Mouse (Mus musculus) stomach, postnatal 0 days (tissue): ENCODE results near the gene Cdc42bpa. TPM values are rescaled to one million over a fixed set of nuclear protein-coding genes. Genes with fewer than 3 reads are reported as not detected.

ENCODE experiments used
- ATAC-seq: fragments of 200-750 bp; cut with Nextera tagmentation; 2 replicates; pipeline ENCODE4 v1.8.0; 2017; ENCODE audit not compliant: low FRiP score, low TSS enrichment
- DNase-seq: peaks from one replicate; pipeline ENCODE4 v3.0.0-alpha.2; 2016; ENCODE audit warnings: low spot score
- H3K27ac ChIP-seq: fragments of 300-500 bp; sonication (generic); replicated peaks from 2 replicates; pipeline ENCODE4 v1.5.1; 2014; ENCODE audit warnings: mild to moderate bottlenecking, control low read depth
- H3K27me3 ChIP-seq: fragments of 300-500 bp; sonication (generic); 2 replicates; pipeline ENCODE4 v1.6.1; 2014; ENCODE audit warnings: low read length; ENCODE audit not compliant: control insufficient read depth, insufficient read depth
- H3K36me3 ChIP-seq: fragments of 300-500 bp; sonication (generic); 2 replicates; pipeline ENCODE4 v1.6.1; 2014; ENCODE audit warnings: low read length, mixed read lengths; ENCODE audit not compliant: control insufficient read depth, insufficient read depth
- H3K4me1 ChIP-seq: fragments of 300-500 bp; sonication (generic); replicated peaks from 2 replicates; pipeline ENCODE4 v1.6.1; 2014; ENCODE audit warnings: antibody characterized with exemption; ENCODE audit not compliant: control insufficient read depth, insufficient read depth
- H3K4me2 ChIP-seq: fragments of 300-500 bp; sonication (generic); replicated peaks from 2 replicates; pipeline ENCODE4 v1.6.1; 2014; ENCODE audit warnings: low read depth, mild to moderate bottlenecking, control low read depth, moderate library complexity
- H3K4me3 ChIP-seq: fragments of 300-500 bp; sonication (generic); 2 replicates; pipeline ENCODE4 v1.5.1; 2014; ENCODE audit warnings: low read depth, low read length, control low read depth
- H3K9ac ChIP-seq: fragments of 300-500 bp; sonication (generic); 2 replicates; pipeline ENCODE4 v1.6.1; 2014; ENCODE audit warnings: mild to moderate bottlenecking, low read length, control low read depth, mixed read lengths
- H3K9me3 ChIP-seq: fragments of 300-500 bp; sonication (generic); 2 replicates; pipeline ENCODE4 v1.6.1; 2016; ENCODE audit warnings: low read length; ENCODE audit not compliant: control insufficient read depth
- CTCF ChIP-seq: IDR thresholded peaks from 2 replicates; pipeline ENCODE4 v1.5.1; 2016; ENCODE audit warnings: antibody characterized with exemption, low read depth, mild to moderate bottlenecking, moderate library complexity
- EP300 ChIP-seq: optimal IDR thresholded peaks from 2 replicates; pipeline ENCODE3; 2016; ENCODE audit warnings: antibody characterized with exemption
- WGBS: fragments of 180-500 bp; shearing (Covaris S2); extraction: QIAGEN DNeasy Blood & Tissue Kit; methylation state at CpG from one replicate; pipeline ENCODE4 v1.1.7; 2014; 5-methylcytosine and 5-hydroxymethylcytosine counted together
- polyA plus RNA-seq: library from polyadenylated mRNA; unstranded; fragments of >200 nt; fragmentation: Nextera tagmentation; extraction: Ambion mirVana; gene quantifications from 2 replicates; pipeline ENCODE4 v1.2.1, GENCODE M21; 2015

Gene Cdc42bpa
- polyA plus RNA-seq, 1 experiment from 2014 or later: 8.0 TPM

GRCm38 (mm10) chr1:180174718-180175117 lies 214.4 kb downstream of the Cdc42bpa start:
- Histone ChIP-seq H3K27ac (no peak overlapping the region), H3K9me3 (no peaks in the 10 kb centered on the region), H3K4me3 (no peak overlapping the region), H3K9ac (no peak overlapping the region), H3K4me2 (no peak overlapping the region), H3K27me3 (no peaks in the 10 kb centered on the region), H3K36me3 (no peaks in the 10 kb centered on the region), H3K4me1 (no peaks in the 10 kb centered on the region)
- TF ChIP-seq CTCF (no peak), EP300 (no peak)
- ATAC-seq (no peak), DNase-seq (no peak)
- 64% methylated on average over 6 of the region's 6 CpGs for WGBS

- Histone ChIP-seq H3K4me2 (no peak overlapping the region), H3K4me3 (no peak overlapping the region), H3K9ac (no peak overlapping the region), H3K36me3 (no peaks in the 10 kb centered on the region), H3K27me3 (no peaks in the 10 kb centered on the region), H3K9me3 (no peaks in the 10 kb centered on the region), H3K27ac (no peak overlapping the region), H3K4me1 (no peaks in the 10 kb centered on the region)
- ATAC-seq (no peak), DNase-seq (no peak)
- WGBS: 32% methylated on average over 3 of the region's 3 CpGs
- no peak for TF ChIP-seq EP300
- TF ChIP-seq CTCF: peak; percentile 84
Observed at GRCm38 (mm10) chr1:180175167-180175566, 214.9 kb downstream of the Cdc42bpa start.

GRCm38 (mm10) chr1:180175635-180176034 lies 215.4 kb downstream of the Cdc42bpa start:
- Histone ChIP-seq H3K4me3 (no peak overlapping the region), H3K27me3 (no peaks in the 10 kb centered on the region), H3K9ac (no peak overlapping the region), H3K4me1 (no peaks in the 10 kb centered on the region), H3K27ac (no peak overlapping the region), H3K36me3 (no peaks in the 10 kb centered on the region), H3K9me3 (no peaks in the 10 kb centered on the region), H3K4me2 (no peak overlapping the region)
- ATAC-seq: no peak
- no peak for DNase-seq
- TF ChIP-seq CTCF (no peak), EP300 (no peak)
- WGBS: 50% methylated on average over 8 of the region's 8 CpGs

GRCm38 (mm10) chr1:180176784-180177183 lies 216.5 kb downstream of the Cdc42bpa start:
- H3K9ac ChIP-seq: no peak overlapping the region
- TF ChIP-seq CTCF (no peak), EP300 (no peak)
- DNase-seq (no peak), ATAC-seq (no peak)
- H3K4me3 ChIP-seq: no peak overlapping the region
- no peaks in the 10 kb centered on the region for H3K36me3 ChIP-seq
- WGBS: 20% methylated on average over 1 of the region's 1 CpGs
- H3K4me2 ChIP-seq: no peak overlapping the region
- no peak overlapping the region for H3K27ac ChIP-seq
- no peaks in the 10 kb centered on the region for H3K9me3 ChIP-seq
- no peaks in the 10 kb centered on the region for H3K27me3 ChIP-seq
- no peaks in the 10 kb centered on the region for H3K4me1 ChIP-seq

GRCm38 (mm10) chr1:180178340-180178739 lies 218.1 kb downstream of the Cdc42bpa start:
- Histone ChIP-seq H3K4me3 (no peak overlapping the region), H3K9ac (no peak overlapping the region), H3K9me3 (no peaks in the 10 kb centered on the region), H3K27me3 (no peaks in the 10 kb centered on the region), H3K4me1 (no peaks in the 10 kb centered on the region), H3K4me2 (no peak overlapping the region), H3K36me3 (no peaks in the 10 kb centered on the region), H3K27ac (no peak overlapping the region)
- TF ChIP-seq EP300 (no peak), CTCF (no peak)
- DNase-seq (peak; percentile 64), ATAC-seq (peak; percentile 64; the same call in 1 of the 2 replicates)
- whole genome bisulfite sequencing: 71% methylated on average over 9 of the region's 9 CpGs

GRCm38 (mm10) chr1:180179100-180179499 lies 218.8 kb downstream of the Cdc42bpa start:
- TF ChIP-seq EP300: no peak
- TF ChIP-seq CTCF: no peak
- Histone ChIP-seq H3K4me3 (no peak overlapping the region), H3K9ac (no peak overlapping the region), H3K9me3 (no peaks in the 10 kb centered on the region), H3K36me3 (no peaks in the 10 kb centered on the region), H3K27ac (no peak overlapping the region), H3K27me3 (no peaks in the 10 kb centered on the region), H3K4me1 (no peaks in the 10 kb centered on the region), H3K4me2 (no peak overlapping the region)
- DNase-seq: no peak
- no peak for ATAC-seq
- WGBS: 92% methylated on average over 4 of the region's 4 CpGs
